ENCODE assay signal across 9 mouse cellular contexts in the genomic region with DNA sequence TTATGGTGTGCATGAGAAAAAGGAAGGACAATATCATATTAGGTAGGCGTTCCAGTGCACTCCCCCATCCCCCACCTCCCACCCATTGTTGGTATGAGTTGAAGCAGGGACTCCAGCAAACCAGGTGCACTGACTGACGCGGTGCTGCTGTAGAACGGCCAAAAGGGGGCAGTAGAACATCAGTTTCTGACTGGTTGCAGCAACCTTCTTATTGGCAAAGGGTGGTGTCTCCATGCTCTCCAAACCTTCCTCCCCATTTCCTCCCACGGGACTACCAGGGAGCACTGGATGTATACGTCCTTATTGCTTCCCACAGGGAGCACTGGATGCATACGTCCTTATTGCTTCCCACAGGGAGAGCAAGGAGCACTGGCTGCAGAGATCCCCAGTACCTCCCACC. TPM values are rescaled to one million over a fixed set of nuclear protein-coding genes. Genes with fewer than 3 reads are reported as not detected.
DNase-seq lines count a peak whose midpoint lies in the region; ATAC-seq and TF ChIP-seq lines count a peak whose summit lies in the region.
"Not testable (repeated sequence)": the region's sequence is repeated elsewhere in the genome, so short reads cannot be mapped to it uniquely, and the experiment has no call there.
"Had no signal": no experiment of that assay in that cellular context is flagged by ENCODE, and none has a peak within 500 bp of the region (broad histone marks: within the 10 kb centered on the region; RNA-seq: fewer than 3 reads in every experiment).

No protein-coding gene starts in this region.

- H3K4me2 ChIP-seq in hindbrain, embryonic 11.5 days (replicated peaks; ENCODE audit: low read depth, low read length) = not testable (repeated sequence)

- H3K36me3 ChIP-seq in hindbrain, embryonic 11.5 days (ENCODE audit: control insufficient read depth, insufficient read depth, low read length); small intestine, adult 2 months (ENCODE audit: control insufficient read depth, insufficient read depth, low read length): not testable (repeated sequence)

- not testable (repeated sequence) for ATAC-seq in hindbrain, embryonic 11.5 days (ENCODE audit: low FRiP score)

- not testable (repeated sequence) for H3K4me1 ChIP-seq in hindbrain, embryonic 11.5 days (replicated peaks; ENCODE audit: control insufficient read depth, insufficient read depth, low read length); small intestine, adult 2 months (ENCODE audit: control insufficient read depth, insufficient read depth, insufficient read length, low read length)

- peak; percentile 34; the same call in 1 of the 2 replicates for TF ChIP-seq CTCF in small intestine, adult 2 months (IDR thresholded peaks at IDR 0.05; ENCODE audit: extremely low read depth, insufficient read length, insufficient replicate concordance, low read depth, low read length)

- WGBS in hindbrain, embryonic 11.5 days = 6% methylated on average over 6 of the region's 7 CpGs
- WGBS in small intestine, adult 2 months = 2% methylated on average over 7 of the region's 7 CpGs

- not testable (repeated sequence) for H3K27me3 ChIP-seq in hindbrain, embryonic 11.5 days (ENCODE audit: control insufficient read depth, insufficient read depth, low read length); small intestine, adult 2 months (ENCODE audit: control insufficient read depth, insufficient read depth, low read length)

- H3K9me3 ChIP-seq in hindbrain, embryonic 11.5 days (ENCODE audit: control insufficient read depth, low read length) = not testable (repeated sequence)

- H3K4me3 ChIP-seq in hindbrain, embryonic 11.5 days (ENCODE audit: low read depth, low read length); small intestine, adult 2 months (ENCODE audit: low read depth, low read length): not testable (repeated sequence)

- not testable (repeated sequence) for H3K27ac ChIP-seq in hindbrain, embryonic 11.5 days (ENCODE audit: low read depth, low read length); small intestine, adult 2 months (ENCODE audit: insufficient read depth, low read depth, low read length)

- peak; percentile 82 for DNase-seq in 3T3-L1 (ENCODE audit: low read depth, low spot score)
- DNase-seq in ZHBTc4 (ENCODE audit: low read depth, low spot score) = peak; percentile 87
- DNase-seq in cerebellum, adult 9-11 months = peak; percentile 41
- DNase-seq in gastrocnemius, adult 18-20 months (ENCODE audit: low spot score) = peak; percentile 54
- DNase-seq in hindbrain, embryonic 11.5 days (ENCODE audit: low spot score) = peak; percentile 69
- peak; percentile 29 to 44 for DNase-seq in layer of hippocampus, postnatal 36 days
- peak; percentile 69 for DNase-seq in lung, postnatal 25 days (ENCODE audit: low spot score)

- TF ChIP-seq POLR2A in small intestine, adult 2 months (IDR thresholded peaks at IDR 0.05; ENCODE audit: low read depth, low read length) = not testable (repeated sequence)

- not testable (repeated sequence) for H3K9ac ChIP-seq in hindbrain, embryonic 11.5 days (ENCODE audit: low read depth, low read length)

RNA-seq across cellular contexts. Expression of a gene that starts 3.4 kb away (rescaled TPM):
- 10 to 100 TPM; 47.4 to 51.5 TPM for total RNA-seq in gastrocnemius, adult 18-20 months (2021)
- 42.8 and 52.0 TPM in 2 replicates for polyA plus RNA-seq in hindbrain, embryonic 11.5 days (2014; fragmentation: Nextera tagmentation; extraction: Ambion mirVana)
- 10 to 100 TPM; 48.7 to 52.6 TPM for total RNA-seq in layer of hippocampus, postnatal 36 days (2021)
- 33.6 and 51.3 TPM in 2 replicates for polyA plus RNA-seq in small intestine, adult 2 months (2012; rRNA removed)

RNA-seq across cellular contexts. Expression of a gene that starts 46.2 kb away (rescaled TPM):
- not detected for total RNA-seq in gastrocnemius, adult 18-20 months (2021)
- polyA plus RNA-seq in hindbrain, embryonic 11.5 days (2014; fragmentation: Nextera tagmentation; extraction: Ambion mirVana) = 0.13 TPM in 1 of 2 replicates, not detected in the other
- 10 to 100 TPM; 17.6 to 19.3 TPM for total RNA-seq in layer of hippocampus, postnatal 36 days (2021)
- polyA plus RNA-seq in small intestine, adult 2 months (2012; rRNA removed) = not detected in 2 replicates
- polyA plus RNA-seq: inflammation-experienced regulatory T-cells, adult 6 months had no signal

Comparison
In these comparisons a context has a peak if more than half of its experiments do, and no peak if none do; other contexts are left out.
1. DNase-seq: peak in every context shown above with its lines; median percentile 87 in ZHBTc4; 82 in 3T3-L1; 69 in hindbrain, embryonic 11.5 days; 69 in lung, postnatal 25 days; 54 in gastrocnemius, adult 18-20 months; 41 in cerebellum, adult 9-11 months; 36 in layer of hippocampus, postnatal 36 days.
2. RNA of a gene that starts 46.2 kb away (total RNA-seq): 17.6 to 19.3 TPM in layer of hippocampus, postnatal 36 days; not detected in gastrocnemius, adult 18-20 months; every median in the first group is over 10 times any median in the second.